Mouse (Mus musculus) yolk sac, embryonic 10.5 days (tissue): Measurements from ENCODE around the gene Lsm4.

ENCODE experiments used
- DNase-seq: peaks from one replicate; pipeline ENCODE4 v3.0.0-alpha.2; 2017; ENCODE audit warnings: low spot score

The Lsm4 gene

DNA sequence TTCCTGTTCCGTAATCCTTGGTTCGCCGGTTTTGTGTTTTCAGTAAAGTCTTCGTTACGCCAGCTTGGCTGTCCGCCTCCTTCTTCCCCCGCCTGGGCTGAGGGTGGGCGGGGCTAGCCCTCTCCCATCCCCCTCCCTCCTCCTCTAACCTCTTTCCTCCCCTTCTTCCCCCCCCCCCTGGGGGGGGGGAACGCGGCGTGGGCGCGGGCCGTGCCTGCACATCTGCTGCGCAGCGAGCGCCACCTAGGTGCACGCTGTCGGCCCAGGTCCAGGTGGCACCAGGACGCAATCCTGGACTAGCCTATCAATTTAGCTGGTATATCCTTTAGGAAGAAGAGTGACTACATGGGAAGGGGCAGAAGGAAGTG lies 27.5 kb downstream of the Lsm4 start:
- DNase-seq, result peak; percentile 93

DNA sequence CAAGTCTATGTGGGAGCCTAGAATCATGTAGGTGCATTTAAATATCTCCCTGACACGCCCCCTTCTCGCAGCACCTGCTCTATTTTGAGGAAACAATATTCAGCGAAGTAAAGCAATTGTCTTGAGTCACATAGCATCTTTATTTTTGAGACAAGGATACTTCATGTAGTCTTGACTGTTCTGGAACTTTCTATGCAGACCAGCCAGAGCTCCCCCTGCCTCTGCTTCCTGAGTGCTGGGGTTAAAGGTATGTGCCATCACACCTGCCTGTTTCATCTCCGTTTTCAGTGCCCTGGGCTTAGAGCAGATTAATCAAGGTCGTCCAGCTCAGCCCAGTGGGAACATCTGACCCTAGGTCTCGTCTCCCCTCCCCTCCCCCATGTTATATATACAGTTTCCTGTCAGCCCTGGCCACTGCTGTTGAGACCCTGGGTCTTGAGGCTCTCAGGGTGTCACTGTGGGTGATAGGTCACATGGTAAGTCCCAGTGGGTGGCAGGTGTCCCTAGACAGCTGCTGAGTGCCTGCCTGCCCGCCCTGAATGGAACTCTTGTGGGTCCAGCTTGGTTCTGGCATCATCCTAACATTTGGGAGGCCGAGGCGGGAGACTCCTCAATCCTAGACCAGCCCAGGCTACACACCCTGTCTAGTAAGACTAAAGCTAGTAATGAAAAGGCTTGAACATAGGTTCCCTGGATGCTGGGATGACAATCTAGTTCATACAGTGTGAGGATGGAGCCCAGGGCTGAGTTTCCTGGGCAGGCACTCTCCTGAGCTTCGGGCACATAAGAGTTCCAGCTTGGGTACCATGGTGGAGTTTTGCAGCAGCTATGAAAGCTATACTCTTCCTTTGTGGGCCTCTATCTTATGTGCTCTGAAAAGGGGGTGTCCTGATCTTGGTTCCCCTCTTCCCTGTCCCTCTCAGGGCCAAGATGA lies 28.3 kb downstream of the Lsm4 start:
- no peak for DNase-seq

DNA sequence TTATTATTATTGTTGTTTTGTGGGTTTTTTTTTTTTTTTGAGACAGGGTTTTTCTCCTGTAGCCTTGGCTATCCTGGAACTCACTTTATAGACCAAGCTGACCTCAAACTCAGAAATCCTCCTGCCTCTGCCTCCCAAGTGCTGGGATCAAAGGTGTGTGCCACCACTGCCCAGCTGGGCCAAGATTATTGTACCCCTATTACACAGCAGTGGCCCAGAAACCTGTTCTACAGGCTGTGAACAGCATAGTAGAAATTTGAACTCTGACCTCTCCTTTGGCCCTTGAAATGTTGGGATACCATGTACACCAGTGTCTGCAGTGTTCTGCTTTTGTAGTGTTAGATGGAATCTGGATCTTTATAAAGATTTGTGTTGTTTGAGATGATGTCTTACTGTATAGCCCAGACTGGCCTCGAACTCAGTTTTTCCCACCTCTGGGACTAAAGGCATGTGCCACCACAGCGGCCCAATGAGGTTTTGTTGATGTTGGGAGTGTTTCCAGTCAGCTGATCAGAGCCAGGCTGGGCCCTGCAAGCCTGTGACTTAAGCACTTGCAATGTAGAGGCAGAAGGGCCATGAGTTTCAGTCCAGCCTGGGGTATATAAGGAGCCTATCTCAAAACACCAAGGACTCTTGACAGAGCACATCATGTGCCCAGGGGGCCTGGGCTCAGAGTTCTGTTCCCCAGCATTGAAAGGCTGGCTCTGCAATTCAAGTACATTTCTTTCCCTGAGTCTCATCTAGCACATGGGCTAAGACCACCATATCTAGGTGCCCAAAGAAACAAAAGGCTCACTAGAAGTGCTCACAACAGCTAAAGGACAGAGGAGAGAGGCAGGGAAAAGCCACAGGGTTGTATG lies 29.2 kb downstream of the Lsm4 start:
- no peak for DNase-seq

DNA sequence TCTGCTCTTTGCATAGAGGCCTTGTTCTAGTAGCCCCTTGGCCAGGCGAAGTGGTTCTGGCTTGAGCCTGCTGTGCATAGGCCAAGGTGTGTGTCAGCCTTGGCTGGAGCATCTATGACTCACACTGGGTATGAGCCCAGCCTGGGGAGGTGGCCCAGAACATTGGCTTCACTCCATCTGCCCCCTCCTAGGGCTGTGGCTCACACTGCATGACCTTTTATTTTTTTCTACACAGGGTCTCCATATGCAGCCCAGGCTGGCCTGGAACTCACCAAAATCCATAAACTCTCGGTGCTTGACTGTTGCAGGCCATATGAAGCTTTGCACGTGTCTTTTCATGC lies 29.8 kb downstream of the Lsm4 start:
- no peak for DNase-seq

DNA sequence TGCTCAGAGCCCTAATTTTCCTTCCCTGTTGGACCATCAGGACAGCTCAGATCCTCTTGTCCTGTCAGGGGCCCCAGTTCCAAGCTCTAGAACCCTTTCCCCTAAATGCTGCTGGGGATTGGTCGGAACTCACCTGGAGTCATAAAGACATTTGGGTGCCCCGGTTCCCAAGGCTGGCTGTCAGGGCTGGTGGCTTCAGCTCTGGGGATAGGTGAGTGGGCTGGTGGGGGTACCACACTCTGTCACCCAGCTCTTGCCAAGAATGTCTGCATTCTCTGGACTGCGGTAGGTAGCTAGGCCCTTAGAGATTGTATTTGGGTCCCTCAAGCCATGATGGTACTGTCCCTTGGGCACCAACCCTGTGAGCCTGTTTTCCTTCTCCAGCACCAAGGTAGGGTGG lies 30.2 kb downstream of the Lsm4 start, which contains the start of gene Iqcn:
Gene Iqcn, plus strand, starts transcription at position 171 of the 400 bp plus-strand sequence.
- no peak for DNase-seq

DNA sequence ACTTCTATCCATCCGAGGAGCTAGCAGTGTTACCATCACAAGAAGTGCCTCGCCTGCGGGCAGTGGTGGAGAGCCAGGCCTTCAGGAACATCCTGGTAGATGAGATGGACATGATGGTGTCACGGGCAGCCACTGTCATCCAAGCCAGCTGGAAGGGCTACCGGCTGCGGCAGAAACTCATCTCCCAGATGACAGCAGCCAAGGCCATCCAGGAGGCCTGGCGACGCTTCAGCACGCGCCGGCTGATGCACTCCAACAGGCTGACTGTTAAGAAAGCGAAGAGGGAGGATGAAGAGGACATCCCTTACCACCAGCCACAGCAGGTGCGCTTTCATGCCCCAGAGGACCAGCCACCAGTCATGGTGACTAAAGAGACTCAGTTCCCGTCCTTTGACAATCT lies 35.2 kb downstream of the Lsm4 start:
- no peak for DNase-seq

DNA sequence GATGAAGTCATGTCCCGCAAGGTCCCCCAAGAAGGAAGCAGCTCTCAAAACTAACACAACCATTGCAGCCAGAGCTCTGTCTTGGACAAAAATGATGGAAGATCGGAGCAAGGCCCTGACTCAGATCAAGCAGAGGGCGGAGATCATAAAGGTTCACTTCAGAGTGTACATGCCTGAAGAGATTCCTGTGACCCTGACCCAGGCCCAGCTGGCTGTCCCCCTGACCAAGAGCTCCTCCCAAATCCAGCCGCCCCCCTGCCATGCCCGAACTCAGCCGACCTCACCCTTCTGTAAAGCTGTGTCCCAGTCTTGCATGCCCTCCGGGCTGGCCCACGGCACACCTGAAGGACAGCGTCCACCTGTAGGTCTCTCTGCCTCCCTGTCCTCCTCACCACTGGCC lies 36.7 kb downstream of the Lsm4 start:
- DNase-seq, result no peak

DNA sequence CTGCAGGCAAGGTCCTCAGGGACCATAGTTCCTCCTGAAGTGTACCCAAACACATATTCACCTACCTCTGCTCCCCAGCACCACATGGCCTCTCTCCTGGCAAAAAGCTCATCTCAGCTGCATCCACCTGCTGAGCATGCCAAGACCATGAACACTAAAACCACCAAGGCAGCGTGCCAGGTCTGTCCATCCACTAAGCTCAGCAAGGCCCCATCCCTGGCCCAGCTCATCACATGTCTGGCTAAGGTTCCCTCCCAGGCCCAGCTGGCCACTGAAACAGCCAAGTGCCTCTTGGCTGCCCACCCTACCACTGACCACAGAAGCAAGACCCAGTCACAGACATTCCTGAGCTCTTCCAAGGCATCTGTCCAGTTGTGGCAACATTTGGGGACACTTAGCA lies 37.2 kb downstream of the Lsm4 start:
- DNase-seq, result no peak

DNA sequence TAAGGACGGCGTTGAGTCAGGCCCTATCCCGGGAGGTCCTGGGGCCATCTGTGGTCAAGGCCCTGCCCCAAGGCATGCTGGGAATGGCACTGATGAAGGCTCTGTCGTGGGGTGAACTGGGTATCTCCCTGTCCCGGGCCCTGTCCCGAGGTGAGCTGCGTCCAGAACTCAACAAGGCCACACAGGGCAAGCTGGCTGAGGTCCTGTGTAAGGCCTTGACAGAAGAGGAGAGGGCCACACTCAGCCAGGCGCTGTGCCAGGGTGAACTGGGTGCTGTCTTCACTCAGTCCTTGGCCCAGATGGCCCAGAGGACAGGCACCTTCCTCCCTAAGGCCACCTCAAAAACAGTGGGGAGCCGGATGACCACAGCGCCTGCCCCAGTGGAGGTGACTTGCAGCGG lies 38.0 kb downstream of the Lsm4 start:
- DNase-seq, result no peak

DNA sequence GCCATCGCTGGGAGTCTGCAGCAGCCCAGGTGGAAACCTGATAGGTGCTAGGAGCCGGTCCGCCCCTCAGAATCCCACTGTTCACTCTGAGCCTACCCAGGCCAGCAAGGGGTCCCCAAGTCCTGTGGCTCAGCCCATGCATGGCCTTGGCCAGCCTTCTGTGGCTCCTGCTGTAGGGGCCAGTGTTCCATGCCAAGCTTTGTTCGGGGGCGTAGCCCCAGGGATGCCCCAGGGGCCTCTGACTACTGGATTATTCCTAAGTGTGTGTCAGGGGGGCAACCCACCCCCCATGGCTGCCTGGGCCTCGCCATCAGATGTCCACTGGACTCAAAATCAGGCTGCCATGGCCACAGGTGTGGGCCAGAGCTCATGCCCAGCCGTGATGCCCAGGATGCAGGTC lies 40.9 kb downstream of the Lsm4 start:
- no peak for DNase-seq

DNA sequence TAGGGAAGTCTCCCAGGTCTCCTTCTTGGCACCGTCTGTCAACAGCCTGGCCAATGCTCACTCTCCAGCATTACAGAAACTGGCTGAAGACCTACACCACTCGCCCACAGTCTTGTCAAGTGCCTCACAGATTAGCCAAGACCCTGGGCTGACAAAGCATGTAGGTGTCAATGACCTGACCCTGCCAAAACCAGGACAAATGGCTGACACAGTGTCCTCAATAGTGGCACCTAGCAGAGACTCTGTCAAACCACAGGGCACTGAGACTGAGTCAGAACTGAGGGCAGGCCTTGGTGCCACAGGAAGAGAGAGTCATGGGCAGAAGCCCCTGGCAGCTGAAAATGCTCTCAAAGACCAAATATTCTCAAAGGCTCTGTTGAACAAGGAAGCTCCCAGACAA lies 42.0 kb downstream of the Lsm4 start:
- DNase-seq, result no peak

DNA sequence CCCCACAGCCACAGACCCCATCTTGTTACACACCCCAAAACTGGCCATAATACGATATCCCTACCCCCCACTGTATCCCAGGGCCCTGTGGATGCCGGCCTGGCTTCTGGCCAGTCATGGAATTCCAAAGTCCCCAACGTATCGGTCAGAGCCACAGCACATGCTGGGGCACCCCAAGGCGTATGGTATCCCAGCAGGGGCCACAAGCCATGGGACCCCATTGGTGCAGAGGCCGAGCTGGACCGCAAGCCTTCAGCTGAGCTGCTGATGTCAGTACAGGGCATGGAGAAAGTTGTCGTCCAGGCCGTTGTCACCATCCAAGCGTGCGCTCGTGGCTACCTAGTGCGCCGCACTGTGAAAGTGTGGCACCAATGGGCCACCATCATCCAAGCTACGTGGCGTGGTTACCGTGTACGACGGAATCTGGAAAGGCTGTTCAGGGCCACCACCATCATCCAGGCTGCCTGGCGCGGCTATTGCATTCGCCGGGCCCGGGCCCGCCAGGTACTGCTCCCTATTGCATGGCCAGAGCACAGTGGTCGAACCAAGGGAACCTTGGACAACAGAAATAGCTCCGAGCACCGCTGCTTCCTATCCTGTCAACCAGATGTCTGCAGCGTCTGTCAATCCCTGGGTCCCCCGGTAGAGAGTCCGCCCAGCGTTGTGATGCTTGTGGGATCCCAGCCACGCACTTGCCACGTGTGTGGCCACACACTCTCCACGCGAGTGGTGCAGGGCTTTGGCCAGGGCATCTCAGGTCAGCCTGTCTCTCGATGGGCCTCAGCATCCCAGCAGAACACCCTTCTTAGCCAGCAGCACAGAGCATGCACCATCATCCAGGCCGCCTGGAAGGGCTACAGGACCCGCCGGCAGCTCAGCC lies 43.7 kb downstream of the Lsm4 start:
- no peak for DNase-seq

DNA sequence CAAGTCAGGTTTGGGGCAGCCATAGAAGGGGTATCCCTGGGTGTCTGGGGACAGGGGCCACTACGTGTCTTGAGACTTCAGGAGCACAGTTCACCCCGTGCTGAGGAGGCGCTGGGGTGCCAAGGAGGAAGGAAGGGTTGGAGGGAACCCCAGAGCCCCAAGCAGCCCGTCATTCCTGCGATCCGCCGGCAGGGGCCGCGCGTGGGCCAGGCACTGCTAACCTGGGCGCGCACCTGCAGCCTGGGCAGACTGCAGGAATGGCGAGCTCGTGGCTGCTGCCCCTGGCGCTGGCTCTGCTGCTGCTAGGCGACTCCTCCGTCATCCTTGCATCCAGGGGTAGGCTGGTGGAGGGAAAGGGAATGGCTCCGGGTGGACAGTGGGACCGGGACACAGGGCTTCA lies 45.2 kb downstream of the Lsm4 start, which contains the start of gene Gm3336:
Gene Gm3336, plus strand, starts transcription at position 247 of the 400 bp plus-strand sequence.
- no peak for DNase-seq

DNA sequence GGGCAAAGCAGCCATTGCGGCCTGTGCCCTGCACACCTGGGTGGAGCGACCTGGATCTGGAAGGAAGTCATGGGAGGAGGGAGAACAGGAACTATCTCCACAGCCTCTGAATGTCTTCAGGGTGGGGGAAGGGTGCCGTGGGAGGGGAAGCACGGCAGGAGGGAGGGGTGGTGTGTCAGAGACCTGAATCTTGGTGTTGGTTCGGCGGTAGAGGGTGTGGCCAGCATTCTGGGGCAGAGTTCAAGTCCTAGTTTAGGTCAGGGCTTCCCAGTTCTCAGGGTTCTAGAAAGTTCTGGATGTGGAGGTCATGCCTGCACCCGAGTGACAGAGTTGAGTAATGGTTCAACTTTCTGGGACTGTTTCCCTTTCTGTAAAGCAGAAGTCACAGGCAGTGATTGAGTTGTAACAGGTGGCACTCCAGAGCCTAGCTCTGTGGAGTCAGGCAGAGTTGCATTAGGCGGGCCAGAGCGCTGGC lies 46.8 kb downstream of the Lsm4 start:
- DNase-seq, result no peak

DNA sequence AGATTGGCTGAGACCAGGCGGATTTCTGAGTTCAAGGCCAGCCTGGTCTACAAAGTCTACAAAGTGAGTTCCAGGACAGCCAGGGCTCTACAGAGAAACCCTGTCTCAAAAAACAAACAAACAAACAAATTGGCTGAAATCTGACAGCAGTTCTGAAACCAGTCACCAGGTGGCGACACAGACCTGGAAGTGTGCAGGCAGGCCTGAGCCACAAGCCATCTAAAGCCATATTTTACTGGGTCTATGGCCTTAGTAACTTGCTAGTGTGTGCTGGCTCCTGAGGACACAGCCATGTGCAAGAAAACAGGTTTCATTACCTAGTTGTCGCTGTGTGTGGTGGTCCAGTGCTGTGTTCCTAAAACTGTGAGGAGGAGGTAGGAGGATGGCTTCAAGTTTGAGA lies 47.7 kb downstream of the Lsm4 start:
- DNase-seq, result no peak

DNA sequence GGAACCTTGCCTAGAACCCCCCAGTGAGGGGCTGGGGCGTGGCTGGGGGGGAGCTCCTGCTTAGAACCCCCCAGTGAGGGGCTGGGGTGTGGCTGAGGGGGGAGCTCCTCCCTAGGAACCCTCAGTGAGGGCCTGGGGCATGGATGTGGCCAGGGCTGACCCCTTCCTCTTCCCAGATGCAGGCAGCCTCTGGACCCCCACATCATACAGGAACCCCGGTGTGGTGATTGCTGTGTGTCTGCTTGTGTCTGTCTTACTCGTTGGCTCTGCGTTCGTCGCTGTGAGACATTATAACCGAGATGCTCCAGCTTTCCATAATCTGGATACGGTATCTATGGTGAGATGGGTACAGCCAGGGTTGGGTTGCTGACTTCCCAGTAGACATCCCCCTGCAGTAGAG lies 48.6 kb downstream of the Lsm4 start:
- no peak for DNase-seq

DNA sequence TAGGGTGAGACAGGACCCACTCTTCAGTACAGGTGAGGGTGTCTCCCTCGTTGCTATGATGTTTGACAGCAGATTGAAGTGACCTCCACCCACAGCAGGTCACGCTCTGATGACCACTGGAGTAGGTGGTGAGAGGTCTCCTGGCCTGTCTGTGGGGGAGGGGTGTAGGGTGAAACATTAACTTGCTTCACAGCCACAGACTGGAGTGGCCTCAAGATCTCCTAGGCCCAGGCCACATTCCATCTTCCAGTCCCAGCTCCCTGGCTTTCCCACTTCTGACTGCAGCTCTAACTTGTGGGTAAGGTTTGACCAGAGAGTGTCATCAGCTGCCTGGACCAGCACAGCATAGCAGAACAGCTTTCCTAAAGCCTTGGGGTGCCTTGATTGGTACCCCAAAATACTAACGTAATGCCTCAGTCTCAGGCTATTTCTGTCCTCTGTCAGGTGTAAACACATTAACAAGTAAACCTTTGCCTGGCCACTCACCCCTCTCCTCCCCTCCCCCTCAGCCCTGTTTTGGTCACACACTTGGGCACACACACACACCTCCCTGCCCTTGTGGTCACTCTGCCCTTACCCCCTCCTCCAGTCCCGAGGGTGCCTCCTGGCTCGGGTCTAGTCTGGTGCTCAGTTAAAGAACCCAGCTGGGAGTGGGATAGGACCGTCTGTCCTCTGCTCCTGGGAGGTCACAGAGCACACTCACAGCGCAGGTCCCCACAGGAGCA lies 50.6 kb downstream of the Lsm4 start, which contains the start of gene Pde4c:
Gene Pde4c, plus strand, starts transcription at position 235 of the 725 bp plus-strand sequence.
- DNase-seq, result peak; percentile 89

DNA sequence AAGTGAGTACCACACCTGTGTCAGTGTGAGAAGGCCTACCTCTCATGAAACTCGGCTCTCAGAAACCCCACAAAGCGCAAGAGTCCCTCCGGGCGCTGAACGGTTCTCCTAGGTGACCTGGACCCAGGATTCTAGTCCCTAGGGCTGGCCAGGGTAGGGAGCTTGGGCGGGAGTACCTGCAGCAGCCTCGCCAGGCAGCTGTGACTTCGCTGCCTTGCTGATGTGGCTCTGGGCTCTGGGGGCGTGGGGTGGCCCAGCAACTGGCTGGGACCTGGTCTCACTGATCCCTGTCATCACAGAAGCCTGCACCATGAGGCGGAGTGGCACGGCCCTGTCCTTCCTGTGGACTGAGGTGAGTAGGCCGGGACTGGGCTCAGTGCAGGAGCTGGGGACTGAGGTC lies 51.2 kb downstream of the Lsm4 start:
- no peak for DNase-seq

DNA sequence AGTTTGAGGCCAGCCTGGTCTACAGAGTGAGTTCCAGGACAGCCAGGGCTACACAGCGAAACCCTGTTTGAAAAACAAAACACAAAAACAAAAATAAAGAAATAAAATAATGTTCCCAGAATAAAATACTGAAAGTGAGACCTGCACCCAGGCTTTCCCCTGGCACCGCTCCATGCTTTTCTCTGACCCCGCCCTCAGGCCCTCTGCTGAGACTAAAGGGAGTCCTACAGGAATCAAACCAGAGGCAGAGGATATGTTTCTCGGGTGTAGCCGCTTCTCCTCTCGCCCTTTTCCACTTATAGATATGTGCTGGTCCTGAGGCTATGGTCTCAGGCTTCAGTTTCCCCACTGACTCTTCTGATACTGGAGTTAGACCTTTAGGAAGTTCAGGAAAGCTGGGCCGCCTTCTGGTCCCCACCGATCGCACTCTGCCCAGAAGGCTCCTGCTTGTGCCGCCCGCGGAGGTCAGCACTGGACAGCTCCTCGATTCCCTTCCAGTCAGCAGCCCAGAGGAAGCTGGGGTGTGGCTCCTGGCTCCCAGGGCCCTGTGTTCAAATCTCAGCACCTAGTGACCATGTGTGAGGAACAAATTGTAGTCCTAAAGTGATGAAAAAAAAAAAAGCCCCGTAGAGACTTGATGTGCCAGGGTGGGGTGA lies 52.9 kb downstream of the Lsm4 start:
- DNase-seq, result no peak

DNA sequence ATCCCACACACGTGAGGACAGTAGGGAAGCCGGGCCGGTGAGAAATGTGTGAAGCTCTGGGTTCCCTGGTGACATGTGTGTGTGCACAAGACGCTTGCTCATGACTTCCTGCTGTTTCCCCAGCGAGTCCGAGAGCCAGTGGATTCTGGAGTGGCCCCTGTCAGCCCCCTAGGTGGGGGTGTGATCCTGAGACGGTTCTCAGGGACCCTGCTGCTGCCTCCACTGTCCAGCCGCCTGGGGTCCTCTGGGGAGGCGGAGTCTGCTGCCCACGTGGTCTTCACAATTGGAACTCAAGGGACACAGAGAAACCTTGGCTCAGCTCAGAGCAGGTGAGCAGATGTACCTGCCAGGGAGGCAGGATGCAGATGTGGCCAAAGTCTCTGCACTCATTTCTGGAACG lies 53.7 kb downstream of the Lsm4 start:
- no peak for DNase-seq
